Mouse (Mus musculus) ES-E14 (cell line): ENCODE data around the gene Osbpl9.

Source experiments
- CHD2 ChIP-seq: IDR thresholded peaks from 2 replicates; pipeline ENCODE4 v1.6.1; 2014; ENCODE audit warnings: mild to moderate bottlenecking, low read depth, low read length, inconsistent platforms
- HCFC1 ChIP-seq: IDR thresholded peaks from 2 replicates; pipeline ENCODE4 v1.6.1; 2012; ENCODE audit warnings: low read length, inconsistent platforms, borderline replicate concordance; ENCODE audit not compliant: insufficient read depth

GRCm38 (mm10) chr4:109116938-109117337, 85.1 kb downstream of the Osbpl9 start:
- no peak for TF ChIP-seq HCFC1
- no peak for TF ChIP-seq CHD2
